Mouse (Mus musculus): ENCODE measurements around the gene Hyou1.
"Not testable (repeated sequence)": the region's sequence is repeated elsewhere in the genome, so short reads cannot be mapped to it uniquely, and the experiment has no call there.

DNA sequence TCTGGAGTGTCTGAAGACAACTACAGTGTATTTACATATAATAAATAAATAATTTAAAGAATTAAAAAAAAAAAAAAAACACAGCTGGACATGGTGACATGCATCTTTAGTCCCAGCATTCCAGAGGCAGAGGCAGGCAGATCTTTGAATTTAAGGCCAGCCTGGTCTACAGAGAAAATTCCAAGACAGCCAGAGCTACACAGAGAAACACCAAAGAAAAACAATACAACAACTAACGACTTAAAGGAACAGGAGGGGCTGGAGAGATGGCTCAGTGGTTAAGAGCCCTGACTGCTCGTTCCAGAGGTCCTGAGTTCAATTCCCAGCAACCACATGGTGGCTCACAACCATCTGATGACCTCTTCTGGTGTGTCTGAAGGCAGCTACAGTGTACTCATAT, 2.0 kb upstream of the Hyou1 start:
- TF ChIP-seq HCFC1 (IDR thresholded peaks at IDR 0.05; ENCODE audit: borderline replicate concordance, insufficient read depth, low read length); MAFK (IDR thresholded peaks at IDR 0.05; ENCODE audit: insufficient read depth, low read depth, low read length); CHD2 (IDR thresholded peaks at IDR 0.05; ENCODE audit: low read depth, low read length); ZC3H11A (IDR thresholded peaks at IDR 0.05; ENCODE audit: borderline replicate concordance, low read depth, low read length): not testable (repeated sequence)
